Mouse (Mus musculus) bone marrow, adult 2 months (tissue): ENCODE measurements at regions not wholly inside any gene's neighbourhood (a gene's known extent, or its start where the extent isn't known, plus 50 kb on each side); places are given as distances from the start of the nearest gene placed in this dataset.

Source experiments
- H3K27ac ChIP-seq: fragments of 200-500 bp; 2 replicates; pipeline ENCODE4 v1.5.1; 2012; ENCODE audit warnings: low read depth, mild to moderate bottlenecking, control low read depth, inconsistent platforms, low read length; ENCODE audit not compliant: control insufficient read depth, poor library complexity, insufficient read depth
- H3K4me1 ChIP-seq: fragments of 200-500 bp; 2 replicates; pipeline ENCODE4 v1.6.1; 2011; ENCODE audit warnings: low read length; ENCODE audit not compliant: control insufficient read depth, insufficient read depth
- H3K4me3 ChIP-seq: fragments of 200-500 bp; replicated peaks from 2 replicates; pipeline ENCODE3; 2011; ENCODE audit warnings: mild to moderate bottlenecking, low read depth, low read length, control low read depth; ENCODE audit not compliant: control insufficient read depth
- CTCF ChIP-seq: fragments of 200-500 bp; IDR thresholded peaks from 2 replicates; pipeline ENCODE4 v1.5.1; 2011; ENCODE audit warnings: low read length, control low read depth; ENCODE audit not compliant: control insufficient read depth, insufficient read depth
- POLR2A ChIP-seq: fragments of 200-500 bp; IDR thresholded peaks from 2 replicates; pipeline ENCODE4 v1.6.1; 2011; ENCODE audit warnings: low read depth, mild to moderate bottlenecking, control low read depth, low read length, borderline replicate concordance; ENCODE audit not compliant: control insufficient read depth
- WGBS: fragments of 180-500 bp; shearing (Covaris S2); methylation state at CpG from one replicate; pipeline ENCODE4 v1.1.7; 2018; 5-methylcytosine and 5-hydroxymethylcytosine counted together

DNA sequence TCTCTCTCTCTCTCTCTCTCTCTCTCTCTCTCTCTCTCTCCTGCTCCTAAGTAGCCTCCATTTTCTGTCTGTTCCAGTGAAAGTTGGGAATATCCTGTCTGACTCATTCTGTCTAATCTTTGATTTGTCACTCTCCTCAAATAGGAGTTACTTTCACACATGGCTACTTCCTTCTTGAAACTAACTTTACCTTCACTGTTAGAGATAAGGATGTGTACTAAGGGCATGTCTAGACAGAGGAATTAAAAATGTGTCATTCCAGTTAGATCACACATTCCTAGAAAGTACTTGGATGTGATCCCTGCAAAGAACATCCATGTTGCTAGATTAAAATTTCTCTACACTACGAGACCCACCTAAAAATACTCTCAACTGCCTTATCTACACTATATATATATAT, 346.9 kb upstream of the Gm11146 start:
- 76% methylated on average over 1 of the region's 1 CpGs for WGBS
- H3K4me3 ChIP-seq: no peak overlapping the region
- no peak overlapping the region for H3K27ac ChIP-seq
- TF ChIP-seq POLR2A (no peak), CTCF (no peak)
- no peaks in the 10 kb centered on the region for H3K4me1 ChIP-seq

DNA sequence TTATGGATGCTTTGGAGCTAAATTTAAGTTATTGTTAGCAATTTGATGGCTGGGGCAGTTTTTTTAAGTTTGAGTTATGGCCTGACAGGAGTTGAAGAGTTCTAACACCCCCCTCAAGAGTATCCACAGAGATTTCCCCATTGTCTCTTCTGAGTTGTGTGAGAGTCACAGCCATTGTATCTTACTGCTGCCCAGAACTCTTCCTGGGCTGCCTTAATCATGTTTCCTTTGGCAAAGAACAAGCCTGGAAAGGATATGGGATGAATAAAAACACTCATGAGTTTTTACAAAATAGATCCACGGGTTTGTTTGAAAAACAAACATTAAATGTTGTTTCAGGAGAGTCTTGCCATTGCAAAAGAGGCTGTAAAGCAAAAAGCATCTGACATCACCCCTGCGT, 343.5 kb upstream of the Gm11146 start:
- TF ChIP-seq CTCF (no peak), POLR2A (no peak)
- 14% methylated on average over 2 of the region's 2 CpGs for WGBS

DNA sequence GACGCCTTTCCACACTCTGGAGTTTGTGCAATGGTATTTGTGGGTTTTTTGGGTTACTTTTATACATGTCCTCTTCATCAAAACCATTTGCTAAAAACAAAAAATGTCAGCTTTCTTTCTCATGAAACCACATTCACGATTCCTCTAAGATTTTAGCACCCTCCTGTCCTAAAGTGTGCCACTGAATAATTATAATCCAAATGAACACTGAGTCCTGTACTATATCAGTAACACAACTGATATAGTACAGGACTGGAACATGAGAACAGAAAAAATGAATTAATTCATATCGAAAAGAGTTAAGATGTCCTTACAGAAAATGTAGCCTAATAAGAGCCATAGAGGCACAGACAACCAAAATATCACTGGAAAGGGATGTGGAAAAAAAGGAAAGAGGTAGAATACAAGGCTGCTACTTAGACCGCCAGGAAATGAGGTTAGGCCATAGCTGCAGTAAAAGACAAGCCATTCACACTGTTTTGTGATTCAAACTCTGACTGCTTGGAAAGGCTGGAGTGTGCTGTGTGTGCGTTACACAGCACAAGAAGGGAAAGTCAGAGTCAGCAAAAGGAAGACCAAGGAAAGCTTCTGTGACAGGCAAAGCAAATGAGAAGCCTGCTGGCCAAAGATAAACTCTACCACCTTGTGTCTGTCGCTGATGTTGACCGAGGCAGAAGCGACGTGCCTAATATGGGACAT, 329.3 kb upstream of the Gm11146 start:
- Histone ChIP-seq H3K4me1 (no peaks in the 10 kb centered on the region), H3K27ac (no peak overlapping the region), H3K4me3 (no peak overlapping the region)
- WGBS: 76% methylated on average over 9 of the region's 9 CpGs
- TF ChIP-seq POLR2A: no peak
- no peak for TF ChIP-seq CTCF

More for the DNA sequence above, 343.5 kb upstream of the Gm11146 start:
- Histone ChIP-seq H3K27ac (no peak overlapping the region), H3K4me1 (no peaks in the 10 kb centered on the region), H3K4me3 (no peak overlapping the region)

DNA sequence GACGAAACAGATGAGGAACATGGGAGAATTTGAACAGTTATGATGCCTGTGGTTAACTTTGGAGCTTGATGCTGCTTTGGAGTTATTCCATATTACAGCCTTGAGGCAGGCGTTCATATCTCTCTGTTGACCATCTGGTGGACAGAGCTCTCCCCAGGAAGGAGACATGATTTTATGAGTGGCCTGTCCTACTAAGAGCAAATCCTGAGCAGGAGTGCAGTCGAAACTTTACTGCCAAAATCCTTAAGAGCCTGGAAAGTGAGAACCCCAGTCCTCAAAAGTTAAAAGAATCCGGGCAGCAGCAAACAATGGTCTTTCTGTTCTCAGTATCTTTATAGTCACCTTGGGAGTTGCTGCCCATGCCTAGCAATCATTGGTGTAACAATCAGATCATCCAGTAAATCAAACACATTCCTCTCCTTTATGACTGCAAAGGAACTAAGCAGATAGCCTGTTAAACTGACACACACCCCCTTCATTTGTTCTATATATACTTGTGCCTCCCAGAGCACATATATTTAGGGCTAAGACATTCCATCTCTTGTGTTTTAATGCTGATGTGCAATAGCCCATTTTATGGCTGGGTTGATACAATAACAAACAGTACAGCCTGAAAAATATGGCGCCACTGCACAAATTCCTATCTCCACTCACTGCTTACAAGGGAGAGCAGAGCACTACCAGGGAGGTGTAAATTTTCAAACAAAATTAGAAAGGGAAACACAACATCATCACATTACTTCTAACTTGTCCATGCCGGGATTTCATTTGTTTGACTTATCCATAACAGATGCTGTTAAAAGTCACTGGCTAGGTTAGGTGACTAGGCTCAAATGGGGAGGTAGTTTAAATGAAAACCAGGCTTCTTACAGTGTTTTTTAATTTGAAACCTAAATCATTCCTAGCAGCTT, 312.5 kb upstream of the Gm11146 start:
- H3K4me1 ChIP-seq: no peaks in the 10 kb centered on the region
- TF ChIP-seq CTCF (no peak), POLR2A (no peak)

DNA sequence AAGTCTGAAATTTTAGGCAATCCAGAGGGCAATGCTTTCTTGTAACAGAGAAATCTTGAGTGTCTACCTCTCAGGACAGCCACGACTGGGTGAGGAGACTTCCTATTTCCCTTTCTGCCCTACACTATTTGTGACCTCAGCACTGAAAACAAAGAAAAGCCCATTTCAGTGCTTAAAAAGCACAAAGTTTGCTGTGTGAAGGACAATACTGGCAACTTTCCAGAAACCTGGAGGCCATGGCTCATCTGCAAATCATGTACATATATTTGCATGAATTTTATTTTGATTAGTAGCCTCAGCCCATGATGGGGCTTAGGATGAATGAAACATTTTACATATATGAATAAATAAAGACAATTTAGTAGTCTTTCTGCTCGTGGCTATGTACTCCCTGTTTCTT, 292.4 kb upstream of the Gm11146 start:
- no peak overlapping the region for H3K4me3 ChIP-seq
- WGBS: 32% methylated on average over 2 of the region's 2 CpGs
- TF ChIP-seq POLR2A: no peak
- TF ChIP-seq CTCF: no peak
- H3K27ac ChIP-seq: no peak overlapping the region
- no peaks in the 10 kb centered on the region for H3K4me1 ChIP-seq

More for the DNA sequence above, 312.5 kb upstream of the Gm11146 start:
- no peak overlapping the region for H3K27ac ChIP-seq
- 69% methylated on average over 6 of the region's 6 CpGs for WGBS
- H3K4me3 ChIP-seq: no peak overlapping the region

DNA sequence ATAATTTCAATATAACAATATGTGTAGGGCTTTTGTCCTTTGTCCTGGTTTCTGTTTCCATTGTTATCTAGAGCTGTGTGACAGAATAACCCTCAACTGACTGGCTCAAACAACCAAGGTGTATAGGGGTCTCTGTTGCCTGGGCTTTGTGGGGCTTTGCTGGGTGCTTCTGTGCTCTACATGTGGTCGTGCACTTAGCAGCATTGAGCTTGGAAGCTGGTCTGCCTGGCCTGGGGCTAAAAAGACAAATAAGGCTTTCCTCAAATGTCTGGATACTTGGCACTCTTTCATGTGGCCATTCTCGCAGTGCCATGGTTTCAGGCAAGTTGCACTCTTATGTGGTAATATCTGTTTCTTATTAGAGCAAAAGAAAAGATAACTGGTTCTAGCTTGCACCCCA, 291.8 kb upstream of the Gm11146 start:
- no peak overlapping the region for H3K4me3 ChIP-seq
- TF ChIP-seq POLR2A: no peak
- TF ChIP-seq CTCF: no peak
- 62% methylated on average over 2 of the region's 2 CpGs for WGBS
- H3K4me1 ChIP-seq: no peaks in the 10 kb centered on the region
- H3K27ac ChIP-seq: no peak overlapping the region

DNA sequence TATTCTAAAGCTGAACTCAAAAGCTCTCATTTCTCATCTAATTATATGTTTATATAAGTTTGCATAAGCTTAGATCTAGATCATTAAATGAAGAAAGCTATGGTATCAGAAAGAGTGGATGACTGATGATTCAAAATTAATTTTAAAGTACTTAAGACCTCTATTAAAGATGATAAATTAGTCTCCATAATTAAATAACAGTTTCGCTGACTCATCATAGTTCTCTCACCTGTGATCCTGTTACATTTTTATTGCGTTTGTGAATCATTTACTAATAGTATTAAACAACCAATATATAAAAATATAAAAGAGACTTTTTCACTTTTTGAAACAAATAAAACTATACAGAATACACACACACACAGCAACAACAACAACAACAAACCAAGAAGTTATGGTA, 290.8 kb upstream of the Gm11146 start:
- TF ChIP-seq POLR2A (no peak), CTCF (no peak)
- Histone ChIP-seq H3K27ac (no peak overlapping the region), H3K4me1 (no peaks in the 10 kb centered on the region), H3K4me3 (no peak overlapping the region)
- WGBS: 73% methylated on average over 2 of the region's 2 CpGs

DNA sequence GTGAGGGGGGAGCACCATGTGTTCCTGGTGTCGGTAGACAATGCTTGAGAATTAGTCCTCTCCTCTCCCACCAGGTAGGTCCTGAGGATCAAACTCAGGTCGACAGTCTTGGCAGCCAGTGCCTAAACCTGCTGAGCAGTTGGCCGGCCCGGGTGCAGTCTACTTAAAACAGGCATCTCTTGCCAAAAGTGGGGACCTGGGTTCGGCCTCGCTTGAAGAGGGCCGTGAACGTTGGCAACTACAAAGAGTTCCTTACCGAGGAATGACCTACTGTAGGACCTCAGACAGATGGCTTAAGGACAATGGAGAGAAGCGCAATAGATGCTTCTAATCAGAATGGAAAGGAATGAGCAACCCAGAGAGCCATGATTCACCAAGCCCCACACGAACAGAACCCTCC, 287.5 kb upstream of the Gm11146 start:
- no peak overlapping the region for H3K27ac ChIP-seq
- WGBS: 84% methylated on average over 11 of the region's 11 CpGs
- H3K4me3 ChIP-seq: no peak overlapping the region
- no peaks in the 10 kb centered on the region for H3K4me1 ChIP-seq
- TF ChIP-seq CTCF: no peak
